Mouse (Mus musculus): ENCODE data around the gene Vangl1.

DNA sequence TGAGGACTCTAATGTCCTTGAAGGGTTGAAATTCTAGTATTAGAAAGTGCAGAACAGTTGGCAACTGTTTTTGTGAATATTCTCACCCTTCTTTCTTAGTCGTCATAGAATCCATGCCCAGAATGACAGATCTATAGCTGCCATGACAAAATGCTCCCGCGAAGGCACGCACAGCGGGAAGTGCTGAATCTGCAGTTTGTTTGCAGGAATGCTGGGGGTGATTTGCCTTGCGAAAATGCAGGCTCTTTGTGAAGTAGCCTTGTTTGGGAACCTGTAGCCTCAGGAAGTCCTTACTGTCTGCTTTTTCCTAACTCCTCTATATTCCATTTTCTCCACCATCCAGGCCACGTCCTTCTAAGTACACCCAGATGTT lies 951 bp upstream of the Vangl1 start:
- TF ChIP-seq CTCF (conservative IDR thresholded peaks at IDR 0.05 in 1 of 2, IDR thresholded peaks at IDR 0.05 in 1 of 2; ENCODE audit: low read depth in 2 of 2, low read length in 2 of 2) (no peak), MEF2A (IDR thresholded peaks at IDR 0.05; ENCODE audit: borderline replicate concordance, low read depth, low read length) (no peak), NELFE (IDR thresholded peaks at IDR 0.05; ENCODE audit: low read depth, low read length) (no peak), POLR2A (IDR thresholded peaks at IDR 0.05; ENCODE audit: low read depth, low read length) (no peak)

Measured in CH12.LX (cell line).